10 mouse cellular contexts compared by ENCODE assay signal in genomic region chr3:98104851-98105471, GRCm38 (mm10). TPM values are rescaled to one million over a fixed set of nuclear protein-coding genes. Genes with fewer than 3 reads are reported as not detected.
DNase-seq lines count a peak whose midpoint lies in the region; ATAC-seq and TF ChIP-seq lines count a peak whose summit lies in the region.
"Had no signal": no experiment of that assay in that cellular context is flagged by ENCODE, and none has a peak within 500 bp of the region (broad histone marks: within the 10 kb centered on the region; RNA-seq: fewer than 3 reads in every experiment).

No protein-coding gene starts in this region.

- H3K4me3 ChIP-seq in liver, adult 2 months (ENCODE audit: insufficient read depth, low read depth, low read length) = no peak overlapping the region
- no peak overlapping the region for H3K4me3 ChIP-seq in liver, postnatal 0 days (ENCODE audit: low read depth, low read length)
- H3K4me3 ChIP-seq in olfactory bulb, adult 2 months (ENCODE audit: insufficient read depth, low read depth, low read length) = no peak overlapping the region
- H3K4me3 ChIP-seq: stomach, embryonic 15.5 days had no signal

- WGBS in liver, adult 2 months = 34% methylated on average over 9 of the region's 9 CpGs
- WGBS in liver, postnatal 0 days (ENCODE audit: insufficient replicate concordance) = 67% methylated on average over 9 of the region's 9 CpGs
- WGBS in olfactory bulb, adult 2 months = 53% methylated on average over 9 of the region's 9 CpGs

- H3K27me3 ChIP-seq in liver, adult 2 months (ENCODE audit: control insufficient read depth, insufficient read depth, low read length) = no peaks in the 10 kb centered on the region
- no peaks in the 10 kb centered on the region for H3K27me3 ChIP-seq in liver, postnatal 0 days (ENCODE audit: insufficient read depth, low read length)
- H3K27me3 ChIP-seq: stomach, embryonic 15.5 days had no signal

- H3K9ac ChIP-seq in liver, adult 2 months (ENCODE audit: low read depth, low read length) = no peak overlapping the region
- H3K9ac ChIP-seq in liver, postnatal 0 days (replicated peaks) = no peak overlapping the region
- H3K9ac ChIP-seq: stomach, embryonic 15.5 days had no signal

- peak; percentile 92 for DNase-seq in liver, adult 2 months (ENCODE audit: extremely low read depth, low read depth, low spot score)
- DNase-seq in liver, postnatal 0 days = no peak
- DNase-seq in forelimb bud, embryonic 11.5 days (ENCODE audit: low read depth, low spot score) = peak; percentile 68
- peak; percentile 58 for DNase-seq in kidney, postnatal 14 days
- DNase-seq in urinary bladder, postnatal 25 days (ENCODE audit: low spot score) = no peak
- no peak for DNase-seq in left cerebral cortex, adult 18-20 months (ENCODE audit: low spot score in 2 of 2)
- DNase-seq: cerebellum, adult 11 months had no signal

- TF ChIP-seq EP300 in liver, postnatal 0 days (IDR thresholded peaks at IDR 0.05; ENCODE audit: low read depth) = no peak

- ATAC-seq in liver, postnatal 0 days = no peak

- H3K4me2 ChIP-seq in liver, postnatal 0 days (ENCODE audit: low read depth, low read length) = no peak overlapping the region
- H3K4me2 ChIP-seq: stomach, embryonic 15.5 days had no signal

- peaks cover 24% of the 10 kb centered on the region for H3K36me3 ChIP-seq in liver, adult 2 months (ENCODE audit: control insufficient read depth, insufficient read depth, low read length)
- H3K36me3 ChIP-seq in liver, postnatal 0 days (replicated peaks; ENCODE audit: insufficient read depth, low read length) = peaks cover 66% of the 10 kb centered on the region

- H3K27ac ChIP-seq in liver, adult 2 months (replicated peaks; ENCODE audit: insufficient read depth, low read depth, low read length) = peak overlapping the region; percentile 93
- H3K27ac ChIP-seq in liver, postnatal 0 days (ENCODE audit: low read depth) = no peak overlapping the region
- peak overlapping the region; percentile 46 for H3K27ac ChIP-seq in olfactory bulb, adult 2 months (ENCODE audit: insufficient read depth, low read depth, low read length)

- no peak for TF ChIP-seq CTCF in liver, adult 2 months (IDR thresholded peaks at IDR 0.05; ENCODE audit: low read depth, low read length)
- TF ChIP-seq CTCF in liver, postnatal 0 days (IDR thresholded peaks at IDR 0.05; ENCODE audit: low read depth) = no peak
- TF ChIP-seq CTCF in olfactory bulb, adult 2 months (IDR thresholded peaks at IDR 0.05; ENCODE audit: insufficient read depth, low read depth, low read length) = no peak

- H3K4me1 ChIP-seq in liver, adult 2 months (ENCODE audit: control insufficient read depth, insufficient read depth, low read length) = peaks cover 27% of the 10 kb centered on the region
- peaks cover 3% of the 10 kb centered on the region for H3K4me1 ChIP-seq in liver, postnatal 0 days (ENCODE audit: insufficient read depth)
- H3K4me1 ChIP-seq in olfactory bulb, adult 2 months (ENCODE audit: control insufficient read depth, insufficient read depth, low read length) = peaks cover 24% of the 10 kb centered on the region
- H3K4me1 ChIP-seq: stomach, embryonic 15.5 days had no signal

- TF ChIP-seq POLR2A in liver, adult 2 months (IDR thresholded peaks at IDR 0.05; ENCODE audit: extremely low read depth, insufficient read depth, low read length) = no peak
- TF ChIP-seq POLR2A in olfactory bulb, adult 2 months (IDR thresholded peaks at IDR 0.05; ENCODE audit: insufficient read depth, low read depth, low read length) = no peak

- no peaks in the 10 kb centered on the region for H3K79me2 ChIP-seq in liver, adult 2 months (ENCODE audit: control insufficient read depth, insufficient read depth, low read length)

- H3K9me3 ChIP-seq in liver, postnatal 0 days (ENCODE audit: low read length) = no peaks in the 10 kb centered on the region
- H3K9me3 ChIP-seq: stomach, embryonic 15.5 days had no signal

RNA-seq across cellular contexts. Expression of gene Adam30, which starts 55.5 kb away (rescaled TPM):
- not detected in 2 replicates for total RNA-seq in liver, adult 2 months (2014; rRNA removed)
- polyA plus RNA-seq in liver, adult 2 months (2012; rRNA removed) = not detected in 2 replicates
- polyA plus RNA-seq in liver, postnatal 0 days (2015; fragmentation: Nextera tagmentation; extraction: Ambion mirVana) = not detected in 2 replicates
- polyA plus RNA-seq in olfactory bulb, adult 2 months (2012; ENCODE audit: insufficient read depth, insufficient read length, low replicate concordance, missing spikeins) = not detected in 2 replicates
- total RNA-seq in left cerebral cortex, adult 18-20 months (2021) = not detected
- polyA plus RNA-seq: large intestine, adult 2 months; stomach, embryonic 15.5 days had no signal

Comparison
In these comparisons a context has a peak if more than half of its experiments do, and no peak if none do; other contexts are left out.
1. DNase-seq: peak in liver, adult 2 months (single experiment), forelimb bud, embryonic 11.5 days (single experiment) and kidney, postnatal 14 days (single experiment); none in liver, postnatal 0 days (single experiment), urinary bladder, postnatal 25 days (single experiment) and left cerebral cortex, adult 18-20 months (0 of 2).